Mouse (Mus musculus) midbrain, postnatal 0 days (tissue): ENCODE data around the gene Hsf2. TPM values are rescaled to one million over a fixed set of nuclear protein-coding genes. Genes with fewer than 3 reads are reported as not detected.

Source experiments
- ATAC-seq: fragments of 200-750 bp; cut with Nextera tagmentation; 2 replicates; pipeline ENCODE4 v1.8.0; 2017; ENCODE audit warnings: moderate number of reproducible peaks, mild to moderate bottlenecking, moderate TSS enrichment, moderate library complexity; ENCODE audit not compliant: low FRiP score
- DNase-seq: peaks from one replicate; pipeline ENCODE4 v3.0.0-alpha.2; 2015; ENCODE audit warnings: low spot score
- H3K27ac ChIP-seq: fragments of 300-500 bp; sonication (generic); 2 replicates; pipeline ENCODE4 v1.5.1; 2014; ENCODE audit warnings: low read depth, mild to moderate bottlenecking, low read length, mixed read lengths
- H3K27me3 ChIP-seq: fragments of 300-500 bp; sonication (generic); 2 replicates; pipeline ENCODE4 v1.6.1; 2014; ENCODE audit warnings: low read length, control low read depth, mixed read lengths; ENCODE audit not compliant: insufficient read depth
- H3K36me3 ChIP-seq: fragments of 300-500 bp; sonication (generic); 2 replicates; pipeline ENCODE4 v1.6.1; 2014; ENCODE audit warnings: low read length, control low read depth, mixed read lengths; ENCODE audit not compliant: insufficient read depth
- H3K4me1 ChIP-seq: fragments of 300-500 bp; sonication (generic); 2 replicates; pipeline ENCODE4 v1.6.1; 2014; ENCODE audit warnings: mild to moderate bottlenecking, control low read depth, antibody characterized with exemption, low read length, mixed read lengths; ENCODE audit not compliant: insufficient read depth
- H3K4me2 ChIP-seq: fragments of 300-500 bp; sonication (generic); 2 replicates; pipeline ENCODE4 v1.6.1; 2014; ENCODE audit warnings: low read depth, mild to moderate bottlenecking, low read length, mixed read lengths; ENCODE audit not compliant: poor library complexity, severe bottlenecking
- H3K4me3 ChIP-seq: fragments of 300-500 bp; sonication (generic); 2 replicates; pipeline ENCODE4 v1.5.1; 2014; ENCODE audit warnings: low read depth, mild to moderate bottlenecking, low read length, moderate library complexity
- H3K9ac ChIP-seq: fragments of 300-500 bp; sonication (generic); replicated peaks from 2 replicates; pipeline ENCODE4 v1.6.1; 2014; ENCODE audit warnings: mild to moderate bottlenecking, low read length, moderate library complexity, mixed read lengths; ENCODE audit not compliant: poor library complexity, severe bottlenecking
- H3K9me3 ChIP-seq: fragments of 300-500 bp; sonication (generic); 2 replicates; pipeline ENCODE4 v1.6.1; 2016; ENCODE audit warnings: low read length, control low read depth
- CTCF ChIP-seq: IDR thresholded peaks from 2 replicates; pipeline ENCODE4 v1.5.1; 2016; ENCODE audit warnings: antibody characterized with exemption, mild to moderate bottlenecking
- WGBS: fragments of 180-500 bp; shearing (Covaris S2); extraction: QIAGEN DNeasy Blood & Tissue Kit; methylation state at CpG from one replicate; pipeline ENCODE4 v1.1.7; 2014; 5-methylcytosine and 5-hydroxymethylcytosine counted together
- polyA plus RNA-seq: library from polyadenylated mRNA; unstranded; fragments of >200 nt; fragmentation: Nextera tagmentation; extraction: Ambion mirVana; gene quantifications from 2 replicates; pipeline ENCODE4 v1.2.1, GENCODE M21; 2015
- total RNA-seq: library from RNA; depleted of rRNA; stranded (reverse); fragments of >200 nt; gene quantifications from 2 replicates; pipeline ENCODE4 v1.2.3, GENCODE M21; 2014; rRNA removed

Gene Hsf2
- total RNA-seq = 39.7 and 47.5 TPM in 2 replicates
- polyA plus RNA-seq = 49.3 and 57.9 TPM in 2 replicates

GRCm38 (mm10) chr10:57485908-57486541 lies at the start of gene Hsf2:
Gene Hsf2 (plus strand): TSS chr10:57486385.
- under 1% methylated on average over 44 of the region's 52 CpGs for WGBS
- Histone ChIP-seq H3K27me3 (no peaks in the 10 kb centered on the region), H3K9ac (peak within 1 kb of the TSS; percentile 95), H3K9me3 (no peaks in the 10 kb centered on the region), H3K4me1 (no peaks in the 10 kb centered on the region), H3K4me2 (peak within 1 kb of the TSS; percentile 62), H3K27ac (peak within 1 kb of the TSS; percentile 91), H3K4me3 (peak within 1 kb of the TSS; percentile 90), H3K36me3 (no peaks in the 10 kb centered on the region)
- DNase-seq (peak; percentile 99), ATAC-seq (peak; percentile 100)
- TF ChIP-seq CTCF = no peak

DNA sequence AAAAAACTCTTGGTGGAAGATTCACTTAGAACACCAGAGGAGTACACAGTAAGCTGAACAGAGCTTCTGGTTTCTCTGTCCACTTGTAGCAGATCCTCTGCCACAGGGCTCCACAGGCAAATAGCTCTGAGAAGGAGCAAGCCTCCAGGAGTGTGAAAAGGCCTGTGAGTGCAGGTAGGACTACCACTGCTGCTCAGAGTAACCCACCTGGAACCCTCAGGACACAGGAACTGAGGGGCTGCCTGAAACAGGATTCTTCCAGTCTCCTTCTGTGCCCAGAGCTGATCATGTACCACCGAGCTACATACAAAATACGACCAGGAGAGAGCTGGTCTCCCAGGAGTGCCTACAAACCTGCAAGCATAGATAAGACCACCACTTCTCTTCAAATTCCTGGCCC lies 48.3 kb upstream of the Hsf2 start:
- Histone ChIP-seq H3K4me2 (no peak overlapping the region), H3K36me3 (no peaks in the 10 kb centered on the region), H3K27me3 (no peaks in the 10 kb centered on the region), H3K4me3 (no peak overlapping the region), H3K27ac (no peak overlapping the region), H3K9ac (no peak overlapping the region), H3K9me3 (no peaks in the 10 kb centered on the region), H3K4me1 (no peaks in the 10 kb centered on the region)
- no peak for TF ChIP-seq CTCF
- 89% methylated on average over 2 of the region's 2 CpGs for WGBS
- DNase-seq (no peak), ATAC-seq (peak; percentile 14; the same call in 1 of the 2 replicates)

GRCm38 (mm10) chr10:57441049-57441448 lies 45.1 kb upstream of the Hsf2 start:
- TF ChIP-seq CTCF = no peak

GRCm38 (mm10) chr10:57444392-57444791 lies 41.8 kb upstream of the Hsf2 start:
- no peak for ATAC-seq
- no peaks in the 10 kb centered on the region for H3K36me3 ChIP-seq
- WGBS = 75% methylated on average over 8 of the region's 8 CpGs

More at GRCm38 (mm10) chr10:57441049-57441448, 45.1 kb upstream of the Hsf2 start:
- Histone ChIP-seq H3K4me3 (no peak overlapping the region), H3K9ac (no peak overlapping the region), H3K9me3 (no peaks in the 10 kb centered on the region), H3K27me3 (no peaks in the 10 kb centered on the region), H3K4me1 (no peaks in the 10 kb centered on the region), H3K4me2 (no peak overlapping the region), H3K27ac (no peak overlapping the region), H3K36me3 (no peaks in the 10 kb centered on the region)
- no peak for ATAC-seq
- DNase-seq = no peak

DNA sequence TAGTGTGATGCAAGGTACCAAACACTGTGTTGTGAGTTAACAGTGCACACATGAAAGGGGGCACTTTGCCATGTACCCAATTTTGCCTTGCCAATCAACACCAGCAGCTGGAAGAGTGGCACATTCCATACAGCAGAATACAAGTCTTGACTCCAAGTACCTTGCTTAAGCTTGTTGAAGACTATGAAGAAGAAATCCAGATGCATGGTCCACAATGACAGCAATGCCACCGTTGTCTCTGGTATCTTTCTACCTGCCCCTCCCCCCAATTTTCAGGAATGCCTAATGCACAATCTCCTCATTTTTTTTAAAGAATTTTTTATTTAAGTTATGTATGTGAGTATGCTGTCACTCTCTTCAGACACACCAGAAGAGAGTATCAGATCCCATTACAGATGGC lies 40.5 kb upstream of the Hsf2 start:
- Histone ChIP-seq H3K27me3 (no peaks in the 10 kb centered on the region), H3K9ac (no peak overlapping the region), H3K36me3 (no peaks in the 10 kb centered on the region), H3K4me1 (no peaks in the 10 kb centered on the region), H3K27ac (no peak overlapping the region), H3K4me3 (no peak overlapping the region), H3K9me3 (no peaks in the 10 kb centered on the region), H3K4me2 (no peak overlapping the region)
- TF ChIP-seq CTCF = no peak
- WGBS = 91% methylated on average over 1 of the region's 1 CpGs
- ATAC-seq (no peak), DNase-seq (no peak)

More at GRCm38 (mm10) chr10:57444392-57444791, 41.8 kb upstream of the Hsf2 start:
- Histone ChIP-seq H3K9ac (no peak overlapping the region), H3K27ac (no peak overlapping the region), H3K9me3 (no peaks in the 10 kb centered on the region), H3K4me1 (no peaks in the 10 kb centered on the region), H3K4me2 (no peak overlapping the region), H3K27me3 (no peaks in the 10 kb centered on the region), H3K4me3 (no peak overlapping the region)
- no peak for TF ChIP-seq CTCF
- DNase-seq = no peak

DNA sequence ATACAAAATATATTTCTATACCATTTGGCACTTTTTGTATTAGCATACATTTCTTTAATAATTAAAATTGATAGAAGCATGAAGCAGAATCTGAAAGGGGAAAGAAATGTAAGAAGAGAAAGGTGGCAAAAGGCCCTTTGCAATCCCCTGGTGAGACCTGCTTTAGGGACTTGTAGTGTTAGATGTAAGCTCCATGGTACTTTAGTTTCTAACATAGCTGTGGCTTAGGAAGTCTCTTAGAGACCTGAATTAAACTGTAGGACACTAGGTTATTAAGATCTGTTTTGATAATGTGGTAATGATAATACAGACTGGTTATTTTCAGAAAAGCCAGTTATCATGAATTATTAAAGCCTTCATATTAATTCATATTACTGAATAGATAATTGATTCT lies 38.5 kb upstream of the Hsf2 start:
- Histone ChIP-seq H3K27ac (no peak overlapping the region), H3K9me3 (no peaks in the 10 kb centered on the region), H3K36me3 (no peaks in the 10 kb centered on the region), H3K9ac (no peak overlapping the region), H3K4me2 (no peak overlapping the region), H3K4me3 (no peak overlapping the region), H3K27me3 (no peaks in the 10 kb centered on the region), H3K4me1 (no peaks in the 10 kb centered on the region)
- DNase-seq (no peak), ATAC-seq (peak; percentile 9; the same call in 1 of the 2 replicates)
- no peak for TF ChIP-seq CTCF
